Comparison of ENCODE assay signal across 20 mouse cellular contexts in genomic region chr1:118567659-118568058, GRCm38 (mm10).
"Had no signal": no experiment of that assay in that cellular context is flagged by ENCODE, and none has a peak within 500 bp of the region (broad histone marks: within the 10 kb centered on the region; RNA-seq: fewer than 3 reads in every experiment).

No protein-coding gene starts in this region.

- H3K9ac ChIP-seq: limb, embryonic 13.5 days; liver, embryonic 14.5 days; liver, postnatal 0 days; lung, embryonic 14.5 days; neural tube, embryonic 12.5 days; neural tube, embryonic 15.5 days had no signal

- H3K9me3 ChIP-seq: limb, embryonic 10.5 days; limb, embryonic 13.5 days; neural tube, embryonic 12.5 days; neural tube, embryonic 15.5 days had no signal

- H3K4me3 ChIP-seq: layer of hippocampus, adult 2 months; limb, embryonic 10.5 days; limb, embryonic 13.5 days; neural tube, embryonic 12.5 days; neural tube, embryonic 15.5 days had no signal

- H3K27me3 ChIP-seq: limb, embryonic 13.5 days; neural tube, embryonic 12.5 days; neural tube, embryonic 15.5 days had no signal

- ATAC-seq: liver, postnatal 0 days; lung, postnatal 0 days had no signal

- DNase-seq: kidney, adult 11 months; kidney, postnatal 25 days; layer of hippocampus, adult 9-11 months; liver, postnatal 0 days; lung, embryonic 14.5 days; midbrain, embryonic 14.5 days; right cerebral cortex, adult 18-20 months; right cerebral cortex, postnatal 14 days; thymus, adult 18-20 months; thymus, postnatal 36 days had no signal

- H3K4me1 ChIP-seq: limb, embryonic 10.5 days; limb, embryonic 13.5 days; neural tube, embryonic 12.5 days; neural tube, embryonic 15.5 days had no signal

- H3K4me2 ChIP-seq: limb, embryonic 13.5 days; liver, embryonic 11.5 days; lung, embryonic 14.5 days; midbrain, embryonic 11.5 days; neural tube, embryonic 12.5 days; neural tube, embryonic 15.5 days had no signal

- H3K27ac ChIP-seq: kidney, postnatal 0 days; layer of hippocampus, adult 2 months; limb, embryonic 10.5 days; limb, embryonic 13.5 days; liver, embryonic 14.5 days; neural tube, embryonic 12.5 days; neural tube, embryonic 15.5 days had no signal
